Mouse (Mus musculus) megakaryocyte, embryonic 14.5 days (primary cell): ENCODE measurements around the gene Rassf7.

Experiments used
- FLI1 ChIP-seq: IDR thresholded peaks from 2 replicates; pipeline ENCODE4 v1.6.1; 2012; ENCODE audit warnings: low read length, inconsistent platforms, mixed read lengths
- GATA1 ChIP-seq: IDR thresholded peaks from 3 replicates; pipeline ENCODE4 v1.6.1; 2012; ENCODE audit warnings: mixed read lengths, low read length, inconsistent platforms, borderline replicate concordance

DNA sequence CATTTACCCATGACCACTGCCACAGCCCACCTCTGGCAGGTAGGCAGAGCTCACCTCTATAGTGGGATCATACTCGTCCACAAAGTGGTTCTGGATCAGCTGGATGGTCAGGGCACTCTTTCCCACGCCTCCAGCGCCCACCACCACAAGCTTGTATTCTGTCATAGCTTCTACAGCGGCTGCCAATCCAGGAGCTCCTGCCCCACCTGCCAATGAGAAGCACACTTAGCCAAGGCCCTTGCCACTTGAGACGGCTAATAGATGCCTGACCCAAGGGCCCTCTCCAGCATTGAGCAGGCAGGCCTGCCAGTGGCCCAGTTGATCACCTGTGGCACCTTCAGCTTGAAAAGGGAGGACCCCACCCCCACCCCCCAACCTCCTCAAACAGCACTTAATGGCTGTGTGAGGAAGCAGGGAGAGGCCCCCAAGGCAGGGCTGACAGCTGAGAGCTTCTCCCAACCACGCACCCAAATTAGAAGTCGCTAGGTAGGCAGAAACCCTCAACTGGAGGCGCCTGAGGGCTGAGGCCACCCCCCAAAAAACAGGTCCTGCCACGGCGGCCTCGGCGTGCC, 22.8 kb upstream of the Rassf7 start:
- TF ChIP-seq FLI1 (no peak), GATA1 (no peak)
